Mouse (Mus musculus): ENCODE results near the gene Acot6. TPM values are rescaled to one million over a fixed set of nuclear protein-coding genes. Genes with fewer than 3 reads are reported as not detected.

Acot6 gene
- total and polyA plus RNA-seq, 3 experiments: 3.2 to 3.3 TPM; not detected in 1

- H3K27me3 ChIP-seq (ENCODE audit: control insufficient read depth in 1 of 2, insufficient read depth in 2 of 2, low read length in 2 of 2): no peaks in the 10 kb centered on the region
- H3K27ac ChIP-seq (ENCODE audit: control insufficient read depth, low read depth, low read length): no peak overlapping the region
- TF ChIP-seq POLR2A (IDR thresholded peaks at IDR 0.05; ENCODE audit: control insufficient read depth in 1 of 2, insufficient read depth in 1 of 2, low read depth in 1 of 2, low read length in 2 of 2, poor library complexity in 1 of 2) (no peak), ZNF384 (IDR thresholded peaks at IDR 0.05; ENCODE audit: low read depth, low read length) (no peak)
- DNase-seq (ENCODE audit: low read depth, low spot score): no peak
- no peak overlapping the region for H3K4me3 ChIP-seq (ENCODE audit: control insufficient read depth in 1 of 2, insufficient read depth in 1 of 2, low read depth in 2 of 2, low read length in 2 of 2)
- H3K9me3 ChIP-seq (replicated peaks; ENCODE audit: insufficient read depth, low read length): no peaks in the 10 kb centered on the region
- H3K4me1 ChIP-seq (ENCODE audit: control insufficient read depth in 1 of 2, insufficient read depth in 2 of 2, low read length in 2 of 2): peaks cover 4 to 14% of the 10 kb centered on the region in 2 experiments; a peak in 3 of 4 replicates
- peaks cover 8 to 14% of the 10 kb centered on the region in 2 experiments for H3K36me3 ChIP-seq (ENCODE audit: control insufficient read depth in 1 of 2, insufficient read depth in 2 of 2, low read length in 2 of 2)
- H3K79me2 ChIP-seq (ENCODE audit: control insufficient read depth, insufficient read depth, low read length, poor library complexity): no peaks in the 10 kb centered on the region
- H3K9ac ChIP-seq (ENCODE audit: control insufficient read depth, low read depth, low read length, poor library complexity, severe bottlenecking): no peak overlapping the region
Observed at GRCm38 (mm10) chr12:84156210-84156609, 55.8 kb downstream of the Acot6 start.

DNA sequence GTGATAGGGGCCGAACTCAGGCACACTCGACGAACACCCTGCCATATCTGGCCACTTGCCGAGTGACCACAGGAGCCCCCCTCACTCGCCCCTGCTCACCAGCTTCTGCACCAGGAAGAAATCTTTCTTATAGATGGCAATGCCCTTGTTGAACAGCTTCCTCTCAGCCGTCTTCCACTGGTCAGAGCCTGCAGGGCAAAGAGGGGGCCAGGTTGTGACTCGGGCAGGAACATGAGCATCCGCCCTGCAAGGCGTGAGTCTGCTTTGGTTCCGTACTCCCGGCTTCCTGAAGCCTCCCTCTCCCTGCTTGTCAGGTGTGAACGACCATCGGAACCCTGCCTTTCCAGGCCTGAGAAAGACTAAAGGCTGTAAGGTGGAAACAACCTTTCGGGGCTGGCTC, 57.7 kb downstream of the Acot6 start:
- peaks cover 0 to 18% of the 10 kb centered on the region in 2 experiments; a peak in 3 of 4 replicates for H3K36me3 ChIP-seq (ENCODE audit: control insufficient read depth in 1 of 2, insufficient read depth in 2 of 2, low read length in 2 of 2)
- H3K4me3 ChIP-seq (ENCODE audit: control insufficient read depth in 1 of 2, insufficient read depth in 1 of 2, low read depth in 2 of 2, low read length in 2 of 2): no peak overlapping the region
- no peak for DNase-seq (ENCODE audit: low read depth, low spot score)
- no peaks in the 10 kb centered on the region for H3K9me3 ChIP-seq (replicated peaks; ENCODE audit: insufficient read depth, low read length)
- H3K4me1 ChIP-seq (ENCODE audit: control insufficient read depth in 1 of 2, insufficient read depth in 2 of 2, low read length in 2 of 2): peaks cover 0 to 2% of the 10 kb centered on the region in 2 experiments; a peak in 1 of 4 replicates
- TF ChIP-seq MEF2A (IDR thresholded peaks at IDR 0.05; ENCODE audit: extremely low read depth, insufficient replicate concordance, low read depth, low read length, poor library complexity, severe bottlenecking) (no peak), SIN3A (IDR thresholded peaks at IDR 0.05; ENCODE audit: low read length) (no peak), MAZ (IDR thresholded peaks at IDR 0.05; ENCODE audit: low read depth, low read length) (no peak), MXI1 (IDR thresholded peaks at IDR 0.05; ENCODE audit: low read depth, low read length) (no peak), HCFC1 (IDR thresholded peaks at IDR 0.05; ENCODE audit: low read depth, low read length) (no peak), MAX (IDR thresholded peaks at IDR 0.05; ENCODE audit: low read length) (no peak), RAD21 (IDR thresholded peaks at IDR 0.05; ENCODE audit: low read depth, low read length) (no peak), GATA1 (IDR thresholded peaks at IDR 0.05; ENCODE audit: low read depth, low read length) (no peak), ZKSCAN1 (IDR thresholded peaks at IDR 0.05; ENCODE audit: low read depth, low read length) (no peak), TAL1 (IDR thresholded peaks at IDR 0.05; ENCODE audit: low read length) (no peak), MAFK (IDR thresholded peaks at IDR 0.05; ENCODE audit: borderline replicate concordance, low read depth, low read length) (no peak), USF1 (IDR thresholded peaks at IDR 0.05; ENCODE audit: low read depth, low read length) (no peak), SMC3 (IDR thresholded peaks at IDR 0.05; ENCODE audit: low read depth, low read length) (no peak), ELF1 (IDR thresholded peaks at IDR 0.05; ENCODE audit: low read depth, low read length) (no peak)
- H3K27me3 ChIP-seq (ENCODE audit: control insufficient read depth in 1 of 2, insufficient read depth in 2 of 2, low read length in 2 of 2): no peaks in the 10 kb centered on the region
- H3K79me2 ChIP-seq (ENCODE audit: control insufficient read depth, insufficient read depth, low read length, poor library complexity): peaks cover 3% of the 10 kb centered on the region; the same call in 1 of the 2 replicates
- no peak overlapping the region for H3K27ac ChIP-seq (ENCODE audit: control insufficient read depth, low read depth, low read length)
- H3K9ac ChIP-seq (ENCODE audit: control insufficient read depth, low read depth, low read length, poor library complexity, severe bottlenecking): no peak overlapping the region
